Mouse (Mus musculus): ENCODE measurements at regions not wholly inside any gene's neighbourhood (a gene's known extent, or its start where the extent isn't known, plus 50 kb on each side); places are given as distances from the start of the nearest gene placed in this dataset.

- TF ChIP-seq POLR2A (IDR thresholded peaks at IDR 0.05; ENCODE audit: borderline replicate concordance, extremely low read depth, low read depth, low read length) (no peak), CTCF (IDR thresholded peaks at IDR 0.05; ENCODE audit: insufficient read depth, low read length) (no peak)
Observed at GRCm38 (mm10) chr14:54097026-54097425, 156.9 kb downstream of the Dad1 start.
